Mouse (Mus musculus): ENCODE measurements around the gene Tmem208.

The Tmem208 gene

GRCm38 (mm10) chr8:105298351-105299252 is 27.6 kb upstream of the Tmem208 start:
- DNase-seq = peak in 1 of 2 experiments; percentile 19

- DNase-seq = no peak
These were observed 26.2 kb upstream of the Tmem208 start for GRCm38 (mm10) chr8:105299962-105300361.

GRCm38 (mm10) chr8:105303396-105303795 is 22.8 kb upstream of the Tmem208 start:
- no peak for DNase-seq

GRCm38 (mm10) chr8:105303874-105304273 is 22.3 kb upstream of the Tmem208 start:
- DNase-seq = no peak

- DNase-seq = no peak
These were observed 21.6 kb upstream of the Tmem208 start for GRCm38 (mm10) chr8:105304325-105305210.

- DNase-seq = peak; percentile 81 to 91
These were observed 20.7 kb upstream of the Tmem208 start, which contains the start of gene Elmo3 for GRCm38 (mm10) chr8:105305211-105306145. Gene Elmo3 (plus strand): TSS chr8:105305601.

- DNase-seq = no peak
These were observed 19.9 kb upstream of the Tmem208 start for GRCm38 (mm10) chr8:105306146-105306691.

- DNase-seq = no peak
These were observed 18.5 kb upstream of the Tmem208 start for GRCm38 (mm10) chr8:105307670-105308069.

- DNase-seq = no peak
These were observed 17.7 kb upstream of the Tmem208 start for GRCm38 (mm10) chr8:105308428-105308827.

GRCm38 (mm10) chr8:105309142-105309847 is 16.9 kb upstream of the Tmem208 start:
- DNase-seq = no peak

GRCm38 (mm10) chr8:105310118-105310517 is 16.0 kb upstream of the Tmem208 start:
- no peak for DNase-seq

GRCm38 (mm10) chr8:105311718-105312117 is 14.4 kb upstream of the Tmem208 start:
- no peak for DNase-seq

- DNase-seq = no peak
These were observed 13.2 kb upstream of the Tmem208 start for GRCm38 (mm10) chr8:105312891-105313481.

GRCm38 (mm10) chr8:105313622-105314402 is 12.3 kb upstream of the Tmem208 start:
- no peak for DNase-seq

- DNase-seq = peak in 1 of 2 experiments; percentile 48
These were observed 10.9 kb upstream of the Tmem208 start for GRCm38 (mm10) chr8:105315073-105315769.

- DNase-seq = peak; percentile 66 to 87
These were observed 8.2 kb upstream of the Tmem208 start for GRCm38 (mm10) chr8:105317941-105318340.

GRCm38 (mm10) chr8:105318662-105319190 is 7.4 kb upstream of the Tmem208 start:
- peak in 1 of 2 experiments; percentile 56 for DNase-seq

GRCm38 (mm10) chr8:105323183-105323582 is 3.0 kb upstream of the Tmem208 start:
- no peak for DNase-seq

- DNase-seq = peak in 1 of 2 experiments; percentile 24
These were observed 487 bp upstream of the Tmem208 start for GRCm38 (mm10) chr8:105325641-105326093.

Data from lung, postnatal 4 days (tissue).